Mouse (Mus musculus) heart, adult 2 months (tissue): ENCODE results near the gene Erc1. TPM values are rescaled to one million over a fixed set of nuclear protein-coding genes. Genes with fewer than 3 reads are reported as not detected.

Experiments used
- DNase-seq, 2 experiments: peaks; one replicate each; pipeline ENCODE4 v3.0.0; 2021
- H3K27ac ChIP-seq: fragments of 200-600 bp; 2 replicates; pipeline ENCODE4 v1.8.1; 2022
- H3K27me3 ChIP-seq: fragments of 200-500 bp; 2 replicates; pipeline ENCODE4 v1.6.1; 2012; ENCODE audit warnings: mild to moderate bottlenecking, low read length, inconsistent platforms, mixed read lengths; ENCODE audit not compliant: control insufficient read depth, insufficient read depth
- H3K36me3 ChIP-seq: fragments of 200-500 bp; 2 replicates; pipeline ENCODE4 v1.6.1; 2012; ENCODE audit warnings: low read length, inconsistent platforms; ENCODE audit not compliant: control insufficient read depth, insufficient read depth
- H3K4me1 ChIP-seq: fragments of 200-500 bp; 2 replicates; pipeline ENCODE4 v1.6.1; 2011; ENCODE audit warnings: low read length; ENCODE audit not compliant: control insufficient read depth, insufficient read depth
- H3K4me3 ChIP-seq: fragments of 200-600 bp; 2 replicates; pipeline ENCODE4 v1.8.1; 2022
- H3K79me2 ChIP-seq: fragments of 200-500 bp; replicated peaks from 2 replicates; pipeline ENCODE4 v1.6.1; 2012; ENCODE audit warnings: mild to moderate bottlenecking, inconsistent platforms, low read length, moderate library complexity, mixed read lengths; ENCODE audit not compliant: control insufficient read depth, insufficient read depth
- H3K9ac ChIP-seq: fragments of 200-500 bp; 2 replicates; pipeline ENCODE4 v1.6.1; 2012; ENCODE audit warnings: low read depth, mild to moderate bottlenecking, control low read depth, inconsistent platforms, low read length, mixed read lengths
- CTCF ChIP-seq: fragments of 200-600 bp; IDR thresholded peaks from 2 replicates; pipeline ENCODE4 v1.8.1; 2022; ENCODE audit warnings: antibody characterized with exemption, mild to moderate bottlenecking, moderate library complexity
- EP300 ChIP-seq: fragments of 200-500 bp; IDR thresholded peaks from 2 replicates; pipeline ENCODE4 v1.6.1; 2011; ENCODE audit warnings: low read depth, low read length, control low read depth; ENCODE audit not compliant: insufficient read depth
- POLR2A ChIP-seq: fragments of 200-500 bp; IDR thresholded peaks from 2 replicates; pipeline ENCODE4 v1.6.1; 2011; ENCODE audit warnings: mild to moderate bottlenecking, low read depth, low read length, control low read depth; ENCODE audit not compliant: insufficient read depth
- WGBS: fragments of 180-500 bp; shearing (Covaris S2); methylation state at CpG from one replicate; pipeline ENCODE4 v1.1.7; 2018; 5-methylcytosine and 5-hydroxymethylcytosine counted together
- intact Hi-C: fragments of 180-260 bp; cut with DNase I; formaldehyde crosslinking; loops from one replicate; pipeline ENCODE4 v1.15.1; 2025
- polyA plus RNA-seq: library from polyadenylated mRNA; depleted of rRNA; stranded (reverse); fragments of >200 nt; gene quantifications from 2 replicates; pipeline ENCODE4 v1.2.3, GENCODE M21; 2012
- total RNA-seq, 2 experiments: library from RNA; stranded (reverse); gene quantifications; 2 replicates each; pipeline ENCODE4 v1.2.3; 2021

Gene Erc1
- total and polyA plus RNA-seq, 3 experiments: 15.0 to 41.8 (median 36.0) TPM

DNA sequence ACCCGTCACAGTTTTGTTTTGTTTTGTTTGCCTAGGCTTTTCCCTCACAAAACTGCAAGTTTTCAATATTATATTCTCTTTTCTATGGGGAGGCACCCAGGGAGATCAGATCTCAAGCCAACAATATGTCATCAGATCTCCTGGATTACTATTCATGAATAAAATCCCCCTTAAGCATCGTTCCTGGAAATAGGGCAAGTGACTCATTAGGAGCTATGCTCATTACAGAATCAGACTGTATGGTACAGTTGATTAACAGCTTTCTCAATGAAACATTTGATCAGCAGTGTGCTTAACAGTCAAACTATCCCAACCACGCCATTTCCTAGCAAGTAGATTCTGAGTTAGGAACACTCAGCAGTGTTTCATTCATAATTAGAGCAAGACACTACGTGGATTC lies 7.5 kb upstream of the Erc1 start:
- no peak overlapping the region for H3K4me3 ChIP-seq
- no peaks in the 10 kb centered on the region; the same call in 1 of the 2 replicates for H3K79me2 ChIP-seq
- 88% methylated on average over 4 of the region's 4 CpGs for WGBS
- H3K27me3 ChIP-seq: no peaks in the 10 kb centered on the region
- H3K36me3 ChIP-seq: no peaks in the 10 kb centered on the region
- no peak overlapping the region for H3K9ac ChIP-seq
- DNase-seq: no peak
- intact Hi-C loops: no loop called here
- H3K27ac ChIP-seq: no peak overlapping the region
- no peaks in the 10 kb centered on the region; the same call in 1 of the 2 replicates for H3K4me1 ChIP-seq
- TF ChIP-seq CTCF (no peak), POLR2A (no peak), EP300 (no peak)

DNA sequence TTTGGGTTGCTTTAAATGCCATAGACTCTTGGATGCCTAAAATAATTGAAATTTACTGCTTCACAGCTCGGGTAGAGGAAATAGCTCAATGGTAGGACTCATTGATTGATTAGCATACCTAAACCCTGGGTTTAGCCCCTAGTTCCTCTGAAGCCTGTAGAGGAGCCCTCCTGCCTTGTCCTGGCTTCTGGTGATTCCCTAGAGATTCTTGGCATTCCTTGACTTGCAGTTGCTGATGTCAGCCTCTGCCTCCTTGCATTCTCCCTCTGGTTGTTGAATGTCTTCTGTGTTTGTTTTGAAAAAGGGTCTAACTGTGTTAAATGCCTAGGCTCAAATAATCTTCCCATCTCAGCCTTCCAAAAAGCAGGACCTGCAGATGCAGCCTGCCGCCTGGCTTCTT lies 6.2 kb upstream of the Erc1 start:
- Histone ChIP-seq H3K9ac (no peak overlapping the region), H3K4me3 (no peak overlapping the region), H3K79me2 (no peaks in the 10 kb centered on the region; the same call in 1 of the 2 replicates), H3K27me3 (no peaks in the 10 kb centered on the region), H3K36me3 (no peaks in the 10 kb centered on the region), H3K27ac (no peak overlapping the region), H3K4me1 (no peaks in the 10 kb centered on the region; the same call in 1 of the 2 replicates)
- DNase-seq: no peak
- no peak for TF ChIP-seq CTCF
- TF ChIP-seq POLR2A: no peak
- intact Hi-C loops: no loop called here
- WGBS: 52% methylated on average over 2 of the region's 2 CpGs

DNA sequence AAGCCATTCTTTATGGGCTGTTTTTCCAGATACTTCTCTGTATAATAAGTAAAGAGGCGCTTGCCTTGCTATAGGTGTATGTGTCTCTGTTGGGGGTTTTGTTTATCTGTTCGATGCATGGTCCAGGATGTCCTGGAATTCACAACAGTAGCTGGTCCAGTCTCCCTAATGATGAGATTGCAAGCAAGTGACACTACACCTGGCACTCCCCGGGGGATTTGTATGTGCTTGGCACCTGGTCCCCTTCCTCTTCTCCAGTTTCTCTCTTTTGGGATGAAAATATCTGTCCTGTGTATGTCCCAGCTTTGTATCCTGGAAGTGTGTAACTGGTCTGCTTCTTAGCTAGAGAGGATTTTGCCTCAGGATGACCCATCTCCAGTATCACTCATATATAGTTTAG lies 1.9 kb upstream of the Erc1 start:
- Histone ChIP-seq H3K9ac (no peak overlapping the region), H3K4me1 (peaks cover 4% of the 10 kb centered on the region), H3K36me3 (peaks cover 4% of the 10 kb centered on the region; the same call in 1 of the 2 replicates), H3K4me3 (no peak overlapping the region), H3K79me2 (peaks cover 4% of the 10 kb centered on the region; the same call in 1 of the 2 replicates), H3K27me3 (no peaks in the 10 kb centered on the region), H3K27ac (no peak overlapping the region)
- intact Hi-C loops: loop anchor here (2.0 to 5.0 kb wide), 2 partner anchors 53 to 368 kb away; partner anchors contain the start of gene Rad52
- WGBS: 84% methylated on average over 3 of the region's 3 CpGs
- no peak for DNase-seq
- TF ChIP-seq CTCF (no peak), EP300 (no peak), POLR2A (no peak)

DNA sequence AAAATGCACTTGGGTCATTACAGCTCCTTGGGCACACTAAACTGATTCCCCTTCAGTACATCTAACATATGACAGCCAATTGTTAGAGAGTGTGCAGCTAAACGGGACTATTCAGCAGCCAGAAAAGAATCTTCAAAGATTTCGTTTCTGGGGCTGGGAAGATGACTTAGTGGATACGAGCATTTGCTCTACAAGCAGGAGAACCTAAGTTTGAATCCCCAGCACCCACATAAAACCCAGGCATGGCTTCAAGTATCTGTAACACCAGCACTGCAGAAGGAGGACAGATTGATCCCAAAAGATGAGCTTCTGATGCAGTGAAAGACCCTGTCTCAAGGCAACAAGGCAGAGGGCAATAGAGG lies 1.4 kb upstream of the Erc1 start:
- WGBS: 54% methylated on average over 3 of the region's 3 CpGs
- Histone ChIP-seq H3K9ac (no peak overlapping the region; the same call in 1 of the 2 replicates), H3K36me3 (peaks cover 4% of the 10 kb centered on the region; the same call in 1 of the 2 replicates), H3K27ac (peak overlapping the region; percentile 97), H3K4me1 (peaks cover 4% of the 10 kb centered on the region), H3K79me2 (peaks cover 4% of the 10 kb centered on the region; the same call in 1 of the 2 replicates), H3K27me3 (no peaks in the 10 kb centered on the region), H3K4me3 (peak overlapping the region; percentile 70)
- intact Hi-C loops: loop anchor here (2.0 to 5.0 kb wide), 2 partner anchors 53 to 367 kb away; partner anchors contain the start of gene Rad52
- DNase-seq: no peak
- TF ChIP-seq EP300 (no peak), POLR2A (no peak), CTCF (no peak)

DNA sequence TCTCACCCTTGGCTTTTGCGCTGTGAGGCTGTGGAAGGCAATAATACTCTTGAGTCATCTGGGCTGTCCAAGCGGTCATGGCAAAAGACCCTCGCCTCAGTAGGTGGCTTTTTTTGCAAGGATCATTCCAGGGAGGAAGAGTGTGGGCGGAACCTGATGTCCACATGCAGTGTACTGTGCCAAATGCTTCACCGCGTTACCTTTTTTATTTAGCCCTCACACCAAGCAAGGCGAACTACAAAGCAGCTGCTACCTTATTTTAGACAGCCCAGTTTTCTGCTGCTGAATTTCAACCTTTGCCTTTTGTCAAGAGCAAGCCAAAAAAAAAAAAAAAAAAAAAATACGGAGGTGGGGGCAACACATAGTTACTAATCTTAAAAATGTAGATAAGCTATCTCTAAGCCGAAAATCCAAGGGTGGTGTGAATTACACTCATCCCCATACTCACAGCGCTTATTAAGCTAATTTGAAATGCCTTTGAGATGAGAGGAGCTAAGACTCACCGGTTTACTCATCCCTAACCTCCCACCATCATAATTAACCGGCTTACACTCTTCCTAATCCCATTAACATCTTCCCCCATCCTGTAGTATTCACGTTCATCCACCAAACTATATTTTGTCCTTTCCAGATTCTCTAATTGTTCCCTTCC lies 855 bp upstream of the Erc1 start:
- intact Hi-C loops: loop anchor here (2.0 to 5.0 kb wide), 2 partner anchors 54 to 367 kb away; partner anchors contain the start of gene Rad52

DNA sequence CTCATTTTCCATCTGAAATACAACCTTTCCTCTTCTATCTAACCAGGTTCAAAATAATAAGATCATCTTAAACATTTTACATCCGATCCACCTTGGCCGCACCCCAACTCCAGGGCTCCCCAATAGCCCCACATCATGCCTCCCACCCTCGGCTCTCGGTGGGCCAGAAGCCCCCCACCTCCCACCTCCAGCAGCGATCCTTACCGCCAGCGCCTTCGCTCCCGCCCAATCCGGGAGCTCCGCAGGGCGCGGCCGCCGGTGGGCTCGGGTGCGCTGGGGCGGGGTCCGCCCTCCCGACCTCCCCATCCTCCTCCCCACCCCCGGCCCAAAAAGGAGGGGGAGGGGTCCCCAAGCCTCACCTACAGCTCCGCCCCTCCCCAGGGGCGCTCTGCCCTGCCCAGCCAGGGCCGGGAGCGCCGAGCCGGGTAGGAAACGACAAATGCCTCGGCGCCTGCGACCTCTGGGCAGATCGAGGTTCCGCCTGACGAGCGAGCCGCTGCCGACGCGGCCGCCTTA lies 391 bp downstream of the Erc1 start:
- TF ChIP-seq POLR2A (no peak), EP300 (no peak), CTCF (no peak)
- under 1% methylated on average over 40 of the region's 40 CpGs for WGBS
- peak overlapping the region; percentile 99 for H3K9ac ChIP-seq
- no peak for DNase-seq
- H3K79me2 ChIP-seq: peaks cover 5% of the 10 kb centered on the region; the same call in 1 of the 2 replicates
- peak overlapping the region; percentile 97 for H3K27ac ChIP-seq
- H3K4me1 ChIP-seq: peaks cover 4% of the 10 kb centered on the region
- intact Hi-C loops: loop anchor here (2.0 to 5.0 kb wide), 2 partner anchors 55 to 365 kb away; partner anchors contain the start of gene Rad52
- H3K4me3 ChIP-seq: peak overlapping the region; percentile 70
- peaks cover 4% of the 10 kb centered on the region; the same call in 1 of the 2 replicates for H3K36me3 ChIP-seq
- H3K27me3 ChIP-seq: no peaks in the 10 kb centered on the region

More for the DNA sequence above, 855 bp upstream of the Erc1 start:
- TF ChIP-seq CTCF (no peak), POLR2A (peak; percentile 72; the same call in 1 of the 2 replicates)
- DNase-seq: no peak
- Histone ChIP-seq H3K36me3 (peaks cover 4% of the 10 kb centered on the region; the same call in 1 of the 2 replicates), H3K79me2 (peaks cover 4% of the 10 kb centered on the region; the same call in 1 of the 2 replicates), H3K4me3 (peak overlapping the region; percentile 70), H3K4me1 (peaks cover 4% of the 10 kb centered on the region), H3K9ac (peak overlapping the region; percentile 84), H3K27ac (peak overlapping the region; percentile 97), H3K27me3 (no peaks in the 10 kb centered on the region)
- WGBS: 8% methylated on average over 13 of the region's 13 CpGs
